10 mouse cellular contexts compared by ENCODE assay signal in genomic region chr11:78959841-78960520, GRCm38 (mm10). TPM values are rescaled to one million over a fixed set of nuclear protein-coding genes. Genes with fewer than 3 reads are reported as not detected.
DNase-seq lines count a peak whose midpoint lies in the region; ATAC-seq and TF ChIP-seq lines count a peak whose summit lies in the region.
"Had no signal": no experiment of that assay in that cellular context is flagged by ENCODE, and none has a peak within 500 bp of the region (broad histone marks: within the 10 kb centered on the region; RNA-seq: fewer than 3 reads in every experiment).

No protein-coding gene starts in this region.

- H3K27ac ChIP-seq in forebrain, postnatal 0 days (ENCODE audit: low read depth, low read length) = no peak overlapping the region
- H3K27ac ChIP-seq in forebrain, embryonic 16.5 days (ENCODE audit: low read length) = no peak overlapping the region
- H3K27ac ChIP-seq in limb, embryonic 11.5 days (replicated peaks; ENCODE audit: low read depth, low read length) = no peak overlapping the region
- no peak overlapping the region for H3K27ac ChIP-seq in limb, embryonic 10.5 days
- H3K27ac ChIP-seq in embryonic fibroblast, embryonic 13.5 days (ENCODE audit: insufficient read depth, low read length) = no peak overlapping the region
- H3K27ac ChIP-seq: midbrain, embryonic 12.5 days had no signal

- 64% methylated on average over 5 of the region's 5 CpGs for WGBS in forebrain, postnatal 0 days
- WGBS in forebrain, embryonic 16.5 days = 70% methylated on average over 5 of the region's 5 CpGs
- WGBS in limb, embryonic 11.5 days = 66% methylated on average over 5 of the region's 5 CpGs
- 65% methylated on average over 5 of the region's 5 CpGs for WGBS in limb, embryonic 10.5 days

- no peaks in the 10 kb centered on the region for H3K9me3 ChIP-seq in forebrain, postnatal 0 days (ENCODE audit: low read length)
- no peaks in the 10 kb centered on the region for H3K9me3 ChIP-seq in forebrain, embryonic 16.5 days (ENCODE audit: control insufficient read depth, low read length)
- no peaks in the 10 kb centered on the region for H3K9me3 ChIP-seq in limb, embryonic 11.5 days (ENCODE audit: control insufficient read depth, low read length)
- H3K9me3 ChIP-seq in limb, embryonic 10.5 days (replicated peaks) = no peaks in the 10 kb centered on the region
- H3K9me3 ChIP-seq: midbrain, embryonic 12.5 days had no signal

- H3K36me3 ChIP-seq in forebrain, postnatal 0 days (ENCODE audit: insufficient read depth) = no peaks in the 10 kb centered on the region
- H3K36me3 ChIP-seq in forebrain, embryonic 16.5 days (ENCODE audit: control insufficient read depth, insufficient read depth) = no peaks in the 10 kb centered on the region
- no peaks in the 10 kb centered on the region for H3K36me3 ChIP-seq in limb, embryonic 11.5 days (ENCODE audit: control insufficient read depth, insufficient read depth, low read length)
- H3K36me3 ChIP-seq in limb, embryonic 10.5 days = no peaks in the 10 kb centered on the region
- H3K36me3 ChIP-seq: midbrain, embryonic 12.5 days had no signal

- no peaks in the 10 kb centered on the region for H3K27me3 ChIP-seq in forebrain, postnatal 0 days (ENCODE audit: insufficient read depth, low read length)
- H3K27me3 ChIP-seq in forebrain, embryonic 16.5 days (replicated peaks; ENCODE audit: control insufficient read depth, insufficient read depth, low read length) = no peaks in the 10 kb centered on the region
- no peaks in the 10 kb centered on the region for H3K27me3 ChIP-seq in limb, embryonic 11.5 days (ENCODE audit: control insufficient read depth, insufficient read depth, low read length)
- H3K27me3 ChIP-seq in limb, embryonic 10.5 days (ENCODE audit: low read depth, poor library complexity, severe bottlenecking) = peaks cover 4% of the 10 kb centered on the region; the same call in 1 of the 2 replicates

- TF ChIP-seq CTCF in forebrain, postnatal 0 days (IDR thresholded peaks at IDR 0.05; ENCODE audit: low read depth) = peak; percentile 65
- TF ChIP-seq CTCF in embryonic fibroblast, embryonic 13.5 days (IDR thresholded peaks at IDR 0.05; ENCODE audit: borderline replicate concordance, insufficient read depth, low read length) = 0 out of 2 replicates have a peak, but pooled peaks have one; percentile 17

- TF ChIP-seq POLR2A in embryonic fibroblast, embryonic 13.5 days (IDR thresholded peaks at IDR 0.05; ENCODE audit: low read depth, low read length) = no peak

- no peak overlapping the region for H3K9ac ChIP-seq in forebrain, postnatal 0 days
- no peak overlapping the region for H3K9ac ChIP-seq in forebrain, embryonic 16.5 days (replicated peaks; ENCODE audit: low read depth, low read length)
- H3K9ac ChIP-seq in limb, embryonic 11.5 days (ENCODE audit: low read length) = no peak overlapping the region
- H3K9ac ChIP-seq: midbrain, embryonic 12.5 days had no signal

- H3K4me1 ChIP-seq in forebrain, postnatal 0 days (ENCODE audit: insufficient read depth) = no peaks in the 10 kb centered on the region
- H3K4me1 ChIP-seq in forebrain, embryonic 16.5 days (replicated peaks; ENCODE audit: control insufficient read depth, insufficient read depth, low read length) = no peaks in the 10 kb centered on the region
- no peaks in the 10 kb centered on the region for H3K4me1 ChIP-seq in limb, embryonic 11.5 days (ENCODE audit: control insufficient read depth, insufficient read depth, low read length)
- no peaks in the 10 kb centered on the region for H3K4me1 ChIP-seq in limb, embryonic 10.5 days
- H3K4me1 ChIP-seq in embryonic fibroblast, embryonic 13.5 days (ENCODE audit: control insufficient read depth, insufficient read depth, low read length) = no peaks in the 10 kb centered on the region
- H3K4me1 ChIP-seq: midbrain, embryonic 12.5 days had no signal

- H3K4me3 ChIP-seq in forebrain, postnatal 0 days (ENCODE audit: low read depth, low read length) = no peak overlapping the region
- H3K4me3 ChIP-seq in forebrain, embryonic 16.5 days (replicated peaks; ENCODE audit: low read length) = no peak overlapping the region
- no peak overlapping the region for H3K4me3 ChIP-seq in limb, embryonic 11.5 days (ENCODE audit: low read depth, low read length)
- no peak overlapping the region for H3K4me3 ChIP-seq in limb, embryonic 10.5 days
- no peak overlapping the region for H3K4me3 ChIP-seq in embryonic fibroblast, embryonic 13.5 days (ENCODE audit: insufficient read depth, low read length)
- H3K4me3 ChIP-seq: midbrain, embryonic 12.5 days had no signal

- no peak overlapping the region for H3K4me2 ChIP-seq in forebrain, postnatal 0 days (ENCODE audit: low read depth)
- no peak overlapping the region for H3K4me2 ChIP-seq in forebrain, embryonic 16.5 days (ENCODE audit: low read length)
- H3K4me2 ChIP-seq in limb, embryonic 11.5 days (ENCODE audit: low read depth, severe bottlenecking) = no peak overlapping the region
- H3K4me2 ChIP-seq: midbrain, embryonic 12.5 days had no signal

- no peak for ATAC-seq in forebrain, postnatal 0 days
- no peak for ATAC-seq in forebrain, embryonic 16.5 days
- ATAC-seq in limb, embryonic 11.5 days (ENCODE audit: insufficient number of reproducible peaks, low FRiP score, low TSS enrichment, low read depth) = no peak
- ATAC-seq in erythroid progenitor cell, adult 5-6 weeks (replicated peaks; ENCODE audit: low FRiP score, poor library complexity, severe bottlenecking) = no peak
- no peak for ATAC-seq in cerebellum, adult (ENCODE audit: insufficient number of reproducible peaks, low FRiP score, low TSS enrichment)

- DNase-seq in forebrain, postnatal 0 days = peak; percentile 21
- DNase-seq in limb, embryonic 11.5 days (ENCODE audit: low spot score) = peak; percentile 31
- no peak for DNase-seq in limb, embryonic 10.5 days (ENCODE audit: low spot score)
- peak; percentile 16 for DNase-seq in CD4-positive helper T cell, adult 2 months (ENCODE audit: low read depth, low spot score)
- DNase-seq: kidney, adult 9 months had no signal

RNA-seq across cellular contexts. Expression of gene Lgals9, which starts 24.8 kb away (rescaled TPM):
- 8.6 and 13.9 TPM in 2 replicates for total RNA-seq in forebrain, postnatal 0 days (2014; rRNA removed)
- 20.5 and 21.7 TPM in 2 replicates for polyA plus RNA-seq in forebrain, postnatal 0 days (2015; fragmentation: Nextera tagmentation; extraction: Ambion mirVana)
- 6.8 and 8.3 TPM in 2 replicates for polyA plus RNA-seq in forebrain, embryonic 16.5 days (2015; fragmentation: Nextera tagmentation; extraction: Ambion mirVana)
- polyA plus RNA-seq in limb, embryonic 11.5 days (2014; fragmentation: Nextera tagmentation; extraction: Ambion mirVana) = 2.7 and 2.9 TPM in 2 replicates
- polyA plus RNA-seq in limb, embryonic 10.5 days (2016; fragmentation: Nextera tagmentation; extraction: Ambion mirVana) = 1.0 and 1.8 TPM in 2 replicates
- 59.6 and 71.3 TPM in 2 replicates for polyA plus RNA-seq in embryonic fibroblast, embryonic 13.5 days (2011; ENCODE audit: insufficient read length, low read depth, missing spikeins)
- total RNA-seq in erythroid progenitor cell, adult 5-6 weeks (2015; ENCODE audit: low replicate concordance) = 137 and 146 TPM in 2 replicates
- total RNA-seq in erythroid progenitor cell, adult 5-6 weeks (2017; ENCODE audit: low replicate concordance) = 14.2 and 28.0 TPM in 2 replicates

RNA-seq across cellular contexts. Expression of gene Nos2, which starts 39.4 kb away (rescaled TPM):
- 0.24 and 0.62 TPM in 2 replicates for total RNA-seq in forebrain, postnatal 0 days (2014; rRNA removed)
- 0.34 and 0.51 TPM in 2 replicates for polyA plus RNA-seq in forebrain, postnatal 0 days (2015; fragmentation: Nextera tagmentation; extraction: Ambion mirVana)
- polyA plus RNA-seq in forebrain, embryonic 16.5 days (2015; fragmentation: Nextera tagmentation; extraction: Ambion mirVana) = 1.2 and 1.4 TPM in 2 replicates
- polyA plus RNA-seq in limb, embryonic 11.5 days (2014; fragmentation: Nextera tagmentation; extraction: Ambion mirVana) = 0.92 and 0.95 TPM in 2 replicates
- 0.85 and 1.4 TPM in 2 replicates for polyA plus RNA-seq in limb, embryonic 10.5 days (2016; fragmentation: Nextera tagmentation; extraction: Ambion mirVana)
- polyA plus RNA-seq in embryonic fibroblast, embryonic 13.5 days (2011; ENCODE audit: insufficient read length, low read depth, missing spikeins) = not detected in 2 replicates
- not detected in 2 replicates for total RNA-seq in erythroid progenitor cell, adult 5-6 weeks (2015; ENCODE audit: low replicate concordance)
- not detected in 2 replicates for total RNA-seq in erythroid progenitor cell, adult 5-6 weeks (2017; ENCODE audit: low replicate concordance)
